Comparison of ENCODE assay signal across 19 mouse cellular contexts in the genomic region with DNA sequence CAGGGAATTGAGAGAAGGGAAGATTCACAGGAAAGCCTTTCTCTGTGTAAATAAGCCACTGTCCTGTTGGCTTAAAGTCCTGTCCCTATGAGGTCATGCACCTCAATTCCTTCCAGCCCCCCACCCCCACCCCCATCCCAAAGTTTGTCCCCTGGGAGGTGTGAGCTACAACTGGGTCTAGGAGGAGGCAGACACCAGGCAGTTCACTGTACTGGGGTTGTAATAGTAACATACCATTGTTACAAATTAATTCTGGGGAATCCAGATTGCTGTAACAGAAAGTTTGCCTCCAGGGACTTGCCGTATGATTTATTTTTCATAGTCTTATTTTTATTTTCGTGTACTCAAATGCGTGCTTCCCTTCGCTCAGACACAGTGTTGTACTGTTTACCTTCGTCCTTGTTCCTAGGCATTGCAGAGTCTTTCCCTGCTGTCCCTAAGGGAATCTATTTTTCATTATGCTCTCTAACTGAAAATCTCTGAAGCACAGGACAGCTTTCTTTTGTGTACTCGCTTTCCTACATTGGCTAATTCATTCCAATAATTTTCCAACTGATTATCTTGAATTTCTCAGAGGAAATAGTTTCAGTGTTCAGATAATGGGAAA.
A peak's percentile ranks its signal among the peaks of the same experiment; 100 is the strongest.
DNase-seq lines count a peak whose midpoint lies in the region; ATAC-seq and TF ChIP-seq lines count a peak whose summit lies in the region.
"Had no signal": no experiment of that assay in that cellular context is flagged by ENCODE, and none has a peak within 500 bp of the region (broad histone marks: within the 10 kb centered on the region; RNA-seq: fewer than 3 reads in every experiment).

No protein-coding gene starts in this region.

- H3K36me3 ChIP-seq in kidney, postnatal 0 days (ENCODE audit: insufficient read depth, low read length), result no peaks in the 10 kb centered on the region
- no peaks in the 10 kb centered on the region for H3K36me3 ChIP-seq in neural tube, embryonic 13.5 days
- no peaks in the 10 kb centered on the region for H3K36me3 ChIP-seq in hindbrain, embryonic 16.5 days (ENCODE audit: control insufficient read depth, insufficient read depth, low read length)
- H3K36me3 ChIP-seq: embryonic facial prominence, embryonic 15.5 days; forebrain, embryonic 10.5 days; heart, embryonic 13.5 days had no signal

- 0 out of 2 replicates have a peak, but pooled peaks cover 2% of the 10 kb centered on the region for H3K4me1 ChIP-seq in kidney, postnatal 0 days (replicated peaks; ENCODE audit: insufficient read depth, low read length)
- peaks cover 11% of the 10 kb centered on the region for H3K4me1 ChIP-seq in neural tube, embryonic 13.5 days (replicated peaks)
- no peaks in the 10 kb centered on the region; the same call in 1 of the 2 replicates for H3K4me1 ChIP-seq in hindbrain, embryonic 16.5 days (ENCODE audit: control insufficient read depth, insufficient read depth, low read depth, low read length)
- H3K4me1 ChIP-seq: embryonic facial prominence, embryonic 15.5 days; heart, embryonic 13.5 days had no signal

- H3K4me3 ChIP-seq in kidney, postnatal 0 days (replicated peaks; ENCODE audit: low read depth, low read length), result no peak overlapping the region
- no peak overlapping the region for H3K4me3 ChIP-seq in neural tube, embryonic 13.5 days
- H3K4me3 ChIP-seq in hindbrain, embryonic 16.5 days (ENCODE audit: low read length), result no peak overlapping the region
- H3K4me3 ChIP-seq: embryonic facial prominence, embryonic 15.5 days; erythroblast, embryonic 14.5 days; forebrain, embryonic 10.5 days; heart, embryonic 13.5 days had no signal

- H3K9ac ChIP-seq in kidney, postnatal 0 days (ENCODE audit: low read depth, low read length), result no peak overlapping the region
- no peak overlapping the region for H3K9ac ChIP-seq in neural tube, embryonic 13.5 days
- no peak overlapping the region for H3K9ac ChIP-seq in hindbrain, embryonic 16.5 days (ENCODE audit: low read depth, low read length)
- H3K9ac ChIP-seq: embryonic facial prominence, embryonic 15.5 days; heart, embryonic 13.5 days had no signal

- H3K4me2 ChIP-seq in kidney, postnatal 0 days (ENCODE audit: low read length), result no peak overlapping the region
- H3K4me2 ChIP-seq in neural tube, embryonic 13.5 days, result no peak overlapping the region
- H3K4me2 ChIP-seq in hindbrain, embryonic 16.5 days (ENCODE audit: low read length), result no peak overlapping the region
- H3K4me2 ChIP-seq: embryonic facial prominence, embryonic 15.5 days; heart, embryonic 13.5 days had no signal

- peak; percentile 11 for DNase-seq in kidney, postnatal 0 days (ENCODE audit: low spot score)
- DNase-seq in kidney, postnatal 25 days, result no peak
- no peak for DNase-seq in neural tube, embryonic 10.5 days (ENCODE audit: extremely low spot score, low spot score)
- no peak for DNase-seq in adrenal gland, adult 18-20 months (ENCODE audit: low spot score in 2 of 2)
- no peak for DNase-seq in adrenal gland, postnatal 25 days
- DNase-seq: adrenal gland, adult 8-10 months; cerebellum, adult 2 months; cerebellum, postnatal 10 days; gastrocnemius, postnatal 36 days; heart, adult 11 months; heart, postnatal 36 days had no signal

- no peak overlapping the region for H3K27ac ChIP-seq in kidney, postnatal 0 days
- peak overlapping the region; percentile 50; the same call in 1 of the 2 replicates for H3K27ac ChIP-seq in neural tube, embryonic 13.5 days (replicated peaks)
- no peak overlapping the region for H3K27ac ChIP-seq in hindbrain, embryonic 16.5 days (ENCODE audit: low read depth, low read length)
- H3K27ac ChIP-seq: embryonic facial prominence, embryonic 15.5 days; forebrain, embryonic 10.5 days; heart, embryonic 13.5 days had no signal

- 75% methylated on average over 6 of the region's 6 CpGs for WGBS in kidney, postnatal 0 days
- WGBS in neural tube, embryonic 13.5 days, result 53% methylated on average over 6 of the region's 6 CpGs
- WGBS in hindbrain, embryonic 16.5 days, result 62% methylated on average over 6 of the region's 6 CpGs

- TF ChIP-seq CTCF in kidney, postnatal 0 days (IDR thresholded peaks at IDR 0.05; ENCODE audit: low read depth), result no peak

- ATAC-seq in kidney, postnatal 0 days (replicated peaks; ENCODE audit: low FRiP score, low read depth), result no peak
- no peak for ATAC-seq in neural tube, embryonic 13.5 days (ENCODE audit: low read depth)
- ATAC-seq in hindbrain, embryonic 16.5 days, result peak; percentile 58; the same call in 1 of the 2 replicates
- ATAC-seq: forebrain, embryonic 14.5 days; intestine, embryonic 16.5 days had no signal

- no peaks in the 10 kb centered on the region for H3K27me3 ChIP-seq in kidney, postnatal 0 days (ENCODE audit: insufficient read depth, low read length)
- no peaks in the 10 kb centered on the region for H3K27me3 ChIP-seq in neural tube, embryonic 13.5 days
- no peaks in the 10 kb centered on the region for H3K27me3 ChIP-seq in hindbrain, embryonic 16.5 days (replicated peaks; ENCODE audit: control insufficient read depth, insufficient read depth, low read length)
- H3K27me3 ChIP-seq: embryonic facial prominence, embryonic 15.5 days; heart, embryonic 13.5 days had no signal

- no peaks in the 10 kb centered on the region for H3K9me3 ChIP-seq in kidney, postnatal 0 days (replicated peaks; ENCODE audit: low read length)
- H3K9me3 ChIP-seq in neural tube, embryonic 13.5 days, result no peaks in the 10 kb centered on the region
- no peaks in the 10 kb centered on the region for H3K9me3 ChIP-seq in hindbrain, embryonic 16.5 days (ENCODE audit: control insufficient read depth, low read length)
- H3K9me3 ChIP-seq: embryonic facial prominence, embryonic 15.5 days; forebrain, embryonic 10.5 days; heart, embryonic 13.5 days had no signal
